Mouse (Mus musculus) frontal cortex, postnatal 36 days (tissue): ENCODE measurements at regions not wholly inside any gene's neighbourhood (a gene's known extent, or its start where the extent isn't known, plus 50 kb on each side); places are given as distances from the start of the nearest gene placed in this dataset.

ENCODE experiments used
- DNase-seq, 2 experiments: peaks; one replicate each; pipeline ENCODE4 v3.0.0; 2022; ENCODE audit warnings: low spot score in 2 of 2

GRCm38 (mm10) chr7:68858471-68859210, 109.6 kb upstream of the Arrdc4 start:
- peak; percentile 14 to 46 for DNase-seq

DNA sequence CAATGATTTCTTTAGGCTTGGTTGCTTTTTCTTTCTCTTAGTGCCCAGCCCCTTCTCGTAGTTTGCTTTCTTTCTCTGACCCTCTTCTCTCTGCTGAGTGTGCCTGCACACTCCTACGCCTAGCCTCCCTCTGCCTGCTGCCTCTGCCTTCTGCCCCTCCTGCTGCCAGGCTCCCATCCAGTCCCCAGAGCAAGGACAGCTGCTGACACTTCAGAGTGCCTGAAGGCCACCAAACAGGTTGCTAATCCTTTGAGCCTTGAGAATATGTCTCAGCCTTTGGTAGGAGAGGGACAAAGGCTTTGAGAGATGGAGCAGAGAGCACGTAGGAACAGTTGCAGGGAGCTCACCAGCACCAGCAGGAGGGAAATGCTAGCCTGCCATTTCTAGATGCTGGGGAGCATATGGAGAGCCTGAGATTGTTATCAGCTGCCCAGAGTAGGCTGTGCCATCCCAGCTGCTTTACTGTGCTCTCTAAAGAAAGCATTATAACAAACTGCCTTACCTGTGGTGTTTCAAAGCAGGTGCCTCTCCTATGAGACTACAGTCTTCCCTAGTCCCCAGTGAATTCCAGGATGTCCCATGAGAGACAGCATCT, 103.0 kb upstream of the Arrdc4 start:
- DNase-seq: peak; percentile 33 to 66

DNA sequence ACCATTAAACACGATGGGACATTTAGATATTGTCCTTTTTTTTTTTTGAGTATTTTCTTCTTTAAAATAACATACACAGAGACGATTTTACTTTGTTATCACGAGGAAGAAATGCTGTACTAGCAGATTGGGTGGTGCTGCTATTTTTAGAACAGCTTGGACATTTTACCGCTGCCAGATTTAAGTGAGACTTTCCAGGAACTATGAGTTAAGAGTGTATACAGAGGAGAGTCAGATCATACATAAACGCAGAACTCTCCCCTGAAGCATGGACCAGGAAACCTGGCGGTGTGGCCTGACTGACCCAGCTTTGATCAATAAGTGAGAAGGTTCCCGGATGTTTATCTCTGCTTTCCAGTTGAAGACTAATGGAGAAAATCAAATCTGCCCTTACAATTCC, 95.6 kb upstream of the Arrdc4 start:
- DNase-seq: no peak

- no peak for DNase-seq
These were observed 94.3 kb upstream of the Arrdc4 start for GRCm38 (mm10) chr7:68843374-68843773.

- DNase-seq: peak in 1 of 2 experiments; percentile 6
These were observed 85.1 kb upstream of the Arrdc4 start for GRCm38 (mm10) chr7:68833977-68834791.

DNA sequence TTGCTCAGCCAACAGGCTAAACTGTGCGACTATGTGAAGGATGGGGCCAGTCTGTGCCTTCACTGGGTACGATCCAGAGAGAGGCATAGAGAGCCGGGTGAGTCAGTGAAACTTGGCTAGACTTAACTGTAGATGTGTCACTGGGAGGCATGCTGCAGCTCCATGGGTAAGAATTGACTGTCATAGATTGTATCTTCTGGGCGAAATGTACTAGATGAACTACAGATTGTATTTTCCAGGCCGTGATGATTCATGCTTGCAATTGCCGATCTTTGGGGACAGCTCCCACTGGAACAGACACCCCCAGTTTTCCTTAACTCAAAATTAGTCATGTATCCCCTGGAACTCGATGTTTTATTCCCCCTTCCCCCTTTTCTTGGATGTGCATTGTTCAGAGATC, 84.5 kb upstream of the Arrdc4 start:
- DNase-seq: peak; percentile 47 to 54

DNA sequence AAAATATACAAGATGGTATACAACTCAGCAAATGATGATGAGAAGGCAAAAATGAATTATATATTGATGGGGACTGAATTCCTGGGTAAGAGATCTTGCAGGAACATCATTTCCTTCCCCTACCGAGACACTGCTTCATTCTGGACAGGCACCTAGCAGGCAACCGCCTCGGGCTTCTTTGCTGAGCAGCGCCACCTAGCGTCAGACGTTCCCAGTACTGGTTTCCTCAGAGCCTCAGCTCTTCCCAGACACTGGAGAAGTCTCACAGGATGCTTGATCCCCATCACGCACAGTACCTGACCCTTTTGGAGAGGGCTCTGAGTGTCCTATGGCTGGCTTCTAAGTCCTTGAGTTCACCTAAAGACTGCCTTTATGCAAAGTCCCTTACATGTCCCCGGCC, 80.8 kb upstream of the Arrdc4 start:
- peak; percentile 87 to 92 for DNase-seq

DNA sequence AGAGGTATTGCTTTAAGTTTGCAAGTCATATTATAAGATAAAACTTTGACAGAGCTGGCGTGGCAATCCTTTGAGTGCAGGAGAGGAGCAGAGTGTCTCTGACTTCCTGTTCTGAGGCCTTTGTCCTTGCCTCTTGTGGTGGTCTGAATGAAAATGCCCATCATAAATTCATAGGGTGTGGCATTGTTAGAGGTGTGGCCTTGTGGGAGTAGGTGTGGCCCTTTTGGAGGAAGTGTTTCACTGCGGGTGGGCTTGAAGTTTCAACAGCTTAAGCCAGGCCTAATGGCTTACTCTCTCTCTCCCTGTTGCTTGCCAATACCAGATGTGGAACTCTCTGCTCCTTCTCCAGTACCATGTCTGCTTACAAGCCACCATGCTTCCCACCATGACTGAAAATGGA, 75.4 kb upstream of the Arrdc4 start:
- DNase-seq: no peak

DNA sequence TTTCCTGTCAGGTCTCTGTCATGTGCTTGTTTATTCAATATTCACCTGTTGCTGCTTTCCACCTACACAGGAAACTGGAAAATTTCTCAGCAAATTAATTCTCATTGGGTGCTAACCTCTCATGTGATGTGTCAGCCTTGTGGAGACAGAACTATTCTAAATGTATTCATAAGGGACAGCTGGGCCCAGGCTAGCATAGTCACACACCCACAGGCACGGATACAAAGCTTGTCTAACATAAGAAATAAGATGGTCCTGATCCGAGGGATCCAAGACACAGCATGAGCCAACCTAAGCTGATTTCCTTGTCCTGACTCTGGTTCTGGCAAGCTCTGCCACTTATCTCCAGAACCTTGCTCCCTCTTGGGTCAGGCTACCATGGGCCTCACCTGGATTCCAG, 74.6 kb upstream of the Arrdc4 start:
- DNase-seq: no peak

DNA sequence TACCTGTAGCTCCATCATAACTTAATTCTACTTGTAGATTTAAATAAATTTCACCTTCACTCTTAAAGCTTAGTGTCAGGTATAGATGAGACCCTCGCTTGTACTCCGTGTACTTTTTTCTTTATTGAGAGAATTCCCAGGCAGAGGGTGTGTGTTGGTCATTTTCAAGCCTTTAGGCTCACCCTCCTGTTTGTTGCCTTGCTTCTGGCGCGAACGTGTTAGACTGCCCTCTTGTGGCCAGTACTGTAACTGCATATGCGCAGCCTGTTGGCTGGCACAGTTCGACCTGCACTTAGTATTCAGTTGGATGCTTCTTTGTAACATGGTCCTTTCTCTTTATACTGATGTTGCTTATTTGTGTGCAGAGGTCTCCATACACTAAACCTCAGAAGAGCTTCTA, 74.1 kb upstream of the Arrdc4 start:
- peak in 1 of 2 experiments; percentile 63 for DNase-seq

GRCm38 (mm10) chr7:68814823-68815666, 66.0 kb upstream of the Arrdc4 start:
- DNase-seq: no peak

DNA sequence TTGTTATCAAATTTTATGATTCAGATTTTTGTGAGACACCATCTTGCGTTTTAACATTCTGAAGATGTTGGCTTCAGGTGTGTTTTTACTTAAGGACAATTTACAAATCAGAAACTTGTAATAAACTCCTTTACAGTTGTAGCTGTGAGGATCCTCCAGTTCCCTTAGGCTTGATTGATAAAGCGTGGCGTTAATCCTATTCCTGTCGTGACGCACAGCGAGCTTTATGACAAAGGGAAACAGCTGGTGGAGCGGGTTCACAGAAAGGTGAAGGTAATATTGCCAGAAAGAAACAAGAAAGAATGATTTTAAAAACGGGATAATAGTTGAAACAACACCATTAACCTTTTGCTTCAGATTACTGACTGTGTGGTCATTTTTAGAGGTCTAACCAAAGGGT, 60.7 kb upstream of the Arrdc4 start:
- no peak for DNase-seq
